Mouse (Mus musculus): Measurements from ENCODE around the gene Ccnd3. TPM values are rescaled to one million over a fixed set of nuclear protein-coding genes. Genes with fewer than 3 reads are reported as not detected.

The Ccnd3 gene
- polyA plus RNA-seq (2014; fragmentation: Illumina TruSeq; extraction: RNeasy Lipid Tissue Mini Kit (QIAGEN cat#74804); ENCODE audit: low read depth, low replicate concordance) = 4.5 TPM

GRCm38 (mm10) chr17:47504941-47505346 is at the start of gene Ccnd3:
Gene Ccnd3, plus strand, starts transcription at chr17:47505051.

GRCm38 (mm10) chr17:47501946-47502706 is 2.7 kb upstream of the Ccnd3 start, which contains the start of gene Taf8:
Gene Taf8, minus strand, starts transcription at chr17:47502292.

GRCm38 (mm10) chr17:47610849-47611660 is 106.2 kb downstream of the Ccnd3 start, which contains the start of the genes Bysl, Med20 and Gm20517:
Gene Bysl, minus strand, starts transcription at chr17:47611492.
Gene Med20, plus strand, starts transcription at chr17:47611582.
Gene Gm20517, plus strand, starts transcription at chr17:47611589.

GRCm38 (mm10) chr17:47630678-47631065 is 125.8 kb downstream of the Ccnd3 start, which contains the start of gene Usp49:
Gene Usp49, plus strand, starts transcription at chr17:47630690.

Other genes starting within 250 kb of the Ccnd3 start
- gene Mrps10, start 136.2 kb upstream of the Ccnd3 start, polyA plus RNA-seq (2014; fragmentation: Illumina TruSeq; extraction: RNeasy Lipid Tissue Mini Kit (QIAGEN cat#74804); ENCODE audit: low read depth, low replicate concordance) = 42.6 TPM
- 0.28 TPM for gene Guca1b, start 119.7 kb upstream of the Ccnd3 start, polyA plus RNA-seq (2014; fragmentation: Illumina TruSeq; extraction: RNeasy Lipid Tissue Mini Kit (QIAGEN cat#74804); ENCODE audit: low read depth, low replicate concordance)
- not detected for gene Guca1a, start 104.5 kb upstream of the Ccnd3 start, polyA plus RNA-seq (2014; fragmentation: Illumina TruSeq; extraction: RNeasy Lipid Tissue Mini Kit (QIAGEN cat#74804); ENCODE audit: low read depth, low replicate concordance)
- 0.57 TPM for gene AI661453, start 68.4 kb upstream of the Ccnd3 start, polyA plus RNA-seq (2014; fragmentation: Illumina TruSeq; extraction: RNeasy Lipid Tissue Mini Kit (QIAGEN cat#74804); ENCODE audit: low read depth, low replicate concordance)
- gene 1700001C19Rik, start 67.7 kb upstream of the Ccnd3 start, polyA plus RNA-seq (2014; fragmentation: Illumina TruSeq; extraction: RNeasy Lipid Tissue Mini Kit (QIAGEN cat#74804); ENCODE audit: low read depth, low replicate concordance) = not detected
- gene Taf8, start 2.8 kb upstream of the Ccnd3 start, polyA plus RNA-seq (2014; fragmentation: Illumina TruSeq; extraction: RNeasy Lipid Tissue Mini Kit (QIAGEN cat#74804); ENCODE audit: low read depth, low replicate concordance) = 6.8 TPM
- gene Bysl, start 106.4 kb downstream of the Ccnd3 start, polyA plus RNA-seq (2014; fragmentation: Illumina TruSeq; extraction: RNeasy Lipid Tissue Mini Kit (QIAGEN cat#74804); ENCODE audit: low read depth, low replicate concordance) = 1.4 TPM
- 16.4 TPM for gene Med20, start 106.5 kb downstream of the Ccnd3 start, polyA plus RNA-seq (2014; fragmentation: Illumina TruSeq; extraction: RNeasy Lipid Tissue Mini Kit (QIAGEN cat#74804); ENCODE audit: low read depth, low replicate concordance)
- gene Gm20517, start 106.5 kb downstream of the Ccnd3 start, polyA plus RNA-seq (2014; fragmentation: Illumina TruSeq; extraction: RNeasy Lipid Tissue Mini Kit (QIAGEN cat#74804); ENCODE audit: low read depth, low replicate concordance) = 0.38 TPM
- 10.3 TPM for gene Usp49, start 125.6 kb downstream of the Ccnd3 start, polyA plus RNA-seq (2014; fragmentation: Illumina TruSeq; extraction: RNeasy Lipid Tissue Mini Kit (QIAGEN cat#74804); ENCODE audit: low read depth, low replicate concordance)
- gene Tomm6, start 183.3 kb downstream of the Ccnd3 start, polyA plus RNA-seq (2014; fragmentation: Illumina TruSeq; extraction: RNeasy Lipid Tissue Mini Kit (QIAGEN cat#74804); ENCODE audit: low read depth, low replicate concordance) = 14.3 TPM
- gene Frs3, start 184.0 kb downstream of the Ccnd3 start, polyA plus RNA-seq (2014; fragmentation: Illumina TruSeq; extraction: RNeasy Lipid Tissue Mini Kit (QIAGEN cat#74804); ENCODE audit: low read depth, low replicate concordance) = 1.1 TPM
- not detected for gene Gm21981, start 189.4 kb downstream of the Ccnd3 start, polyA plus RNA-seq (2014; fragmentation: Illumina TruSeq; extraction: RNeasy Lipid Tissue Mini Kit (QIAGEN cat#74804); ENCODE audit: low read depth, low replicate concordance)
- not detected for gene Prickle4, start 189.7 kb downstream of the Ccnd3 start, polyA plus RNA-seq (2014; fragmentation: Illumina TruSeq; extraction: RNeasy Lipid Tissue Mini Kit (QIAGEN cat#74804); ENCODE audit: low read depth, low replicate concordance)
- not detected for gene Pgc, start 221.8 kb downstream of the Ccnd3 start, polyA plus RNA-seq (2014; fragmentation: Illumina TruSeq; extraction: RNeasy Lipid Tissue Mini Kit (QIAGEN cat#74804); ENCODE audit: low read depth, low replicate concordance)
- not detected for gene Tfeb, start 232.0 kb downstream of the Ccnd3 start, polyA plus RNA-seq (2014; fragmentation: Illumina TruSeq; extraction: RNeasy Lipid Tissue Mini Kit (QIAGEN cat#74804); ENCODE audit: low read depth, low replicate concordance)